Mouse (Mus musculus): ENCODE measurements around the gene Tma7. TPM values are rescaled to one million over a fixed set of nuclear protein-coding genes. Genes with fewer than 3 reads are reported as not detected.

Gene Tma7
- total and polyA plus RNA-seq, 3 experiments: 255 to 529 (median 336) TPM

DNA sequence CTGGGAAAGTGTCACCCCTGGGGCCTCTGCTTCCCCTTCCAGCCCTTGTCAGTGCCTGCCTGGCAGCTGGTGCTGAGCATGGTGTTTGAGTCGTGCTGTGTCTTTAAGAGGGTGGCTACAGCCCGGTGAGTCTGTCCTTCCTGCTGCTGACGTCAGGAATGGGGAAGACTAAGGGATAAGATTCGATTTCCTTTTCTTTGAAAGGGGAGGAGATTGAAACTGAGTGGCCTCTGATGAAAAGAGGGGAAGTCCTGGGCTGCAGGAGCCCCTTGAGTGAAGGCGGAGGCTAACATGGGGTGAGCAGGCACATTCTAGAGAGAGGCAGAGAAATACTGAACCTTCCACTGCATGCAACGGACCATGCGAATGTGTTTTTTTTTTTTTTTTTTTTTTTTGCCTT, 27.7 kb downstream of the Tma7 start (continued):
- TF ChIP-seq JUN (IDR thresholded peaks at IDR 0.05; ENCODE audit: insufficient read depth, low read depth, low read length) (0 out of 2 replicates have a peak, but pooled peaks have one; percentile 14), MEF2A (IDR thresholded peaks at IDR 0.05; ENCODE audit: borderline replicate concordance, low read depth, low read length) (0 out of 2 replicates have a peak, but pooled peaks have one; percentile 55), KAT2A (IDR thresholded peaks at IDR 0.05; ENCODE audit: insufficient replicate concordance, low read length) (no peak), SMC3 (IDR thresholded peaks at IDR 0.05; ENCODE audit: low read depth, low read length) (no peak), CHD2 (IDR thresholded peaks at IDR 0.05; ENCODE audit: low read length) (no peak), MYC (IDR thresholded peaks at IDR 0.05; ENCODE audit: low read depth, low read length) (peak; percentile 69), SIN3A (IDR thresholded peaks at IDR 0.05; ENCODE audit: low read length) (peak; percentile 92), RAD21 (IDR thresholded peaks at IDR 0.05; ENCODE audit: low read depth, low read length) (no peak), HCFC1 (IDR thresholded peaks at IDR 0.05; ENCODE audit: low read depth, low read length) (peak; percentile 63), ZNF384 (IDR thresholded peaks at IDR 0.05; ENCODE audit: low read depth, low read length) (peak; percentile 89), BHLHE40 (IDR thresholded peaks at IDR 0.05; ENCODE audit: low read depth, low read length) (0 out of 2 replicates have a peak, but pooled peaks have one; percentile 2), POLR2AphosphoS2 (IDR thresholded peaks at IDR 0.05; ENCODE audit: low read depth, low read length) (no peak), ETS1 (conservative IDR thresholded peaks at IDR 0.05; ENCODE audit: low read depth, low read length) (peak; percentile 67), MAFK (IDR thresholded peaks at IDR 0.05; ENCODE audit: insufficient replicate concordance, low read length) (0 out of 2 replicates have a peak, but pooled peaks have one; percentile 29)

DNA sequence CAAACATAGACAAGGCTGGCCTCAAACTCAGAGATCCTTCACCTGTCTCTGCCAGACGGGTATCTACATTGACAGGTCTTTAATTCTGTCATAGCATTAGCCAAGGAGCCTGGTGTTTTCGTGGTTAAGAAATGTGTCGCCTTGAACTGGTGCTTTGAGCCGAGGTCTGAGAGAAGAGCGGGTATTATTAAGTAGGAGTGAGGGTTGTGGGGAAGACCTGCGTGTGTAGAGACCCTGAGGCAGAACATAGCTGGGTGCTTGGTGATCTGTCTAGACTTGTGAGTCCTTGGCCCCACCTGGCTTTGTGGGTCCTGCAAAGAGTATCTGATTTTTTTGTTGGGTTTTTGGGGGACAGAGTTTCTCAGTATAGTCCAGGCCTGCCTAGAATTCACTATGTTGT, 28.5 kb downstream of the Tma7 start:
- no peaks in the 10 kb centered on the region for H3K27me3 ChIP-seq (replicated peaks)
- peaks cover 35 to 66% of the 10 kb centered on the region in 2 experiments for H3K4me1 ChIP-seq (ENCODE audit: control insufficient read depth in 1 of 2, insufficient read depth in 2 of 2)
- H3K9me3 ChIP-seq (replicated peaks; ENCODE audit: low read length): no peaks in the 10 kb centered on the region
- H3K4me2 ChIP-seq (ENCODE audit: insufficient read depth, low read depth, poor library complexity, severe bottlenecking): peak overlapping the region; percentile 88
- peaks cover 69% of the 10 kb centered on the region for H3K79me2 ChIP-seq (replicated peaks; ENCODE audit: control insufficient read depth, extremely low read depth, insufficient read depth, poor library complexity, severe bottlenecking)
- dilution Hi-C loops (cut with MboI; ENCODE audit: extremely low pct_ligation_motif_present, extremely low pct_unique_long_range_greater_than_20kb, low sequenced_read_pairs) (no loop called here), in situ Hi-C loops (cut with MboI; ENCODE audit: low pct_ligation_motif_present, low pct_unique_long_range_greater_than_20kb, low sequenced_read_pairs) (no loop called here)
- no peak for DNase-seq (ENCODE audit: extremely low read depth)
- H3K9ac ChIP-seq (ENCODE audit: insufficient read depth, low read depth): peak overlapping the region; percentile 56; the same call in 1 of the 2 replicates
- TF ChIP-seq MXI1 (IDR thresholded peaks at IDR 0.05; ENCODE audit: low read depth, low read length): no peak
- H3K27ac ChIP-seq (ENCODE audit: insufficient read depth, low read depth): peak overlapping the region; percentile 34; the same call in 1 of the 2 replicates
- peak overlapping the region in 2 of 3 experiments; percentile 18 for H3K4me3 ChIP-seq (replicated peaks in 1 of 3; ENCODE audit: low read depth in 2 of 3, low read length in 2 of 3, poor library complexity in 1 of 3)
- H3K36me3 ChIP-seq (replicated peaks in 1 of 2; ENCODE audit: control insufficient read depth in 1 of 2, insufficient read depth in 1 of 2, low read length in 1 of 2): peaks cover 29 to 40% of the 10 kb centered on the region in 2 experiments

DNA sequence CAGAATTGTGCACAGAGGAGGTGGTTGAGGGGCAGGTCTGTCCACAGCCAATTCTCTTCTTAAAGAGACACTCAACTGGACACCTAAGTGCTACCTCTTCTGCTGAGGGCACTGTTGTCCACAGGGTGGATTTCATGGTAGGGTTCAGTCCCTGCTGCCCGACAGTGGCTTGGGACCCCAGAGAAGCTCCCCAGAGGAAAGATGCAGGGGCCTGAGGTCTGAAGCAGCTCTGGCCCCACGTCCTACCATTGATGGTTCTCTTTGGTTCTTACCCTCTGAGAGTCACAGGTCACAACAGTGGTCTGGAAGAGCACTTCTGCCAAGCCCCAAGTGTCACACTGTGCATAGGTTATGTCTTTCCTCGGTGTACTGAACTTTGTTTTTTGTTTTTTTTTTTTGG, 29.0 kb downstream of the Tma7 start:
- Histone ChIP-seq H3K9me3 (replicated peaks; ENCODE audit: low read length) (no peaks in the 10 kb centered on the region), H3K27me3 (replicated peaks) (no peaks in the 10 kb centered on the region), H3K79me2 (replicated peaks; ENCODE audit: control insufficient read depth, extremely low read depth, insufficient read depth, poor library complexity, severe bottlenecking) (peaks cover 73% of the 10 kb centered on the region), H3K9ac (ENCODE audit: insufficient read depth, low read depth) (peak overlapping the region; percentile 56), H3K36me3 (replicated peaks in 1 of 2; ENCODE audit: control insufficient read depth in 1 of 2, insufficient read depth in 1 of 2, low read length in 1 of 2) (peaks cover 26 to 37% of the 10 kb centered on the region in 2 experiments), H3K27ac (ENCODE audit: insufficient read depth, low read depth) (peak overlapping the region; percentile 38; the same call in 1 of the 2 replicates), H3K4me2 (ENCODE audit: insufficient read depth, low read depth, poor library complexity, severe bottlenecking) (peak overlapping the region; percentile 88), H3K4me3 (replicated peaks in 1 of 3; ENCODE audit: low read depth in 2 of 3, low read length in 2 of 3, poor library complexity in 1 of 3) (peak overlapping the region; percentile 18 to 70 (median 67)), H3K4me1 (ENCODE audit: control insufficient read depth in 1 of 2, insufficient read depth in 2 of 2) (peaks cover 33 to 66% of the 10 kb centered on the region in 2 experiments)
- no peak for DNase-seq (ENCODE audit: extremely low read depth)
- dilution Hi-C loops (cut with MboI; ENCODE audit: extremely low pct_ligation_motif_present, extremely low pct_unique_long_range_greater_than_20kb, low sequenced_read_pairs) (no loop called here), in situ Hi-C loops (cut with MboI; ENCODE audit: low pct_ligation_motif_present, low pct_unique_long_range_greater_than_20kb, low sequenced_read_pairs) (no loop called here)
- TF ChIP-seq ZKSCAN1 (IDR thresholded peaks at IDR 0.05; ENCODE audit: borderline replicate concordance, low read depth, low read length) (no peak), USF1 (IDR thresholded peaks at IDR 0.05; ENCODE audit: low read depth, low read length) (no peak), POLR2A (IDR thresholded peaks at IDR 0.05; ENCODE audit: low read depth, low read length) (no peak), MEF2A (IDR thresholded peaks at IDR 0.05; ENCODE audit: borderline replicate concordance, low read depth, low read length) (no peak), ZC3H11A (IDR thresholded peaks at IDR 0.05; ENCODE audit: low read depth, low read length) (no peak), CTCF (conservative IDR thresholded peaks at IDR 0.05 in 1 of 2, IDR thresholded peaks at IDR 0.05 in 1 of 2; ENCODE audit: low read depth in 2 of 2, low read length in 2 of 2) (no peak), KAT2A (IDR thresholded peaks at IDR 0.05; ENCODE audit: insufficient replicate concordance, low read length) (no peak), MAZ (IDR thresholded peaks at IDR 0.05; ENCODE audit: low read depth, low read length) (no peak), E2F4 (IDR thresholded peaks at IDR 0.05; ENCODE audit: insufficient replicate concordance, low read depth, low read length) (no peak), ZNF384 (IDR thresholded peaks at IDR 0.05; ENCODE audit: low read depth, low read length) (no peak), MAFK (IDR thresholded peaks at IDR 0.05; ENCODE audit: insufficient replicate concordance, low read length) (no peak), JUN (IDR thresholded peaks at IDR 0.05; ENCODE audit: insufficient read depth, low read depth, low read length) (no peak)

Data from CH12.LX (cell line).